Mouse (Mus musculus) CH12F3 (cell line): ENCODE measurements at regions not wholly inside any gene's neighbourhood (a gene's known extent, or its start where the extent isn't known, plus 50 kb on each side); places are given as distances from the start of the nearest gene placed in this dataset.

ENCODE experiments used
- in situ Hi-C: fragments of 300-500 bp; cut with MboI; formaldehyde crosslinking; loops from 2 replicates; pipeline ENCODE4 v1.14.3; 2020; ENCODE audit warnings: low sequenced_read_pairs

DNA sequence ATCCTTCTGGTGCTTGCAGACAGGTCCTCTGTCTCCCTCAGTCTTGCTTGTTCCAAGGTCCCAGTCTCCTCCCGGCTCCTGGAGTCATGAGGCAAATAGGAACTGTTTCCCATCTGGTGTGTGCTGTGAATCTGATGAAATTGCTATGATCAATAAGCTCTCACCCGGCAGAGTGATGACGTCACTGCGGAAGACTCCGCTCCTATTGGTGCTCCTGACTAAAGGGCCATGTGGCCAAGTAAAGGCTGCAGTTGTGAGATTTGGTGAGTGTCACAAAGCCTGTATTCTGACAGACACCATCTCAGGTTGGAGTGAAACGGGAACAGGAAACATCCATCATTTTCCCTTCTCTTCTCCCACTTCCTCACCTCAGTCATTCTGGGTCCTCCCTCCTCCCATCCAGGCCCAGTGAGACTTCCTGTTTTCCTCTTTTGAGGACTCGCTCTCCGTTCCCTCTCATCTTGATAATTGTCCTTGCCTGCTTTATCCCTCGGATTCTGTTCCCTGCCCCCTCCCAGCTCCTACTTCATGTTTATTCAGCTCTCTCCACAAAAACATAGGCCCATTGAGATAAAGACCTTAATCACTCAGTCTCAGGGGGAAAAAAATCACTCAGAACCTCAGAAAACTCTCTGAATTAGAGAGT, 133.4 kb downstream of the Fam43a start:
- in situ Hi-C loops: no loop called here

DNA sequence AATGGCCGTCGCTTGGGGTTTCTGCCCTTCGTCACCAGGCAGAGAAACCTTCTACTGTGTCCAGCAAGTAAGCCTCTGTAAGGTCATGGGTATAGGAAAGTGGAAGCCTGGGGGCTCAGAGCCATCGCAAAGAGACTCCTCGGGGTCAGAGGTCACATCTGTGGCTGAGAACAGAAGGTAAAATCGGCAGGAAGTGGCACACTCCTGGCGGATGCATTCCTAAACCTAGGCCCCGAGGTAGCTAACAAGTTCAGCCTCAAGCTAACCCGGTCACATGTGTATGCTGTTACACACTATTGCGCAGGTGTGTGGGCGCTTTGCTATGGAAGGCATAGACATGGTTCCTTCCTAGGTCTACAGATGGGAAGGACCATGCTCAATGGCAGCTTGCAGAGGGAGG, 134.0 kb downstream of the Fam43a start:
- in situ Hi-C loops: no loop called here

DNA sequence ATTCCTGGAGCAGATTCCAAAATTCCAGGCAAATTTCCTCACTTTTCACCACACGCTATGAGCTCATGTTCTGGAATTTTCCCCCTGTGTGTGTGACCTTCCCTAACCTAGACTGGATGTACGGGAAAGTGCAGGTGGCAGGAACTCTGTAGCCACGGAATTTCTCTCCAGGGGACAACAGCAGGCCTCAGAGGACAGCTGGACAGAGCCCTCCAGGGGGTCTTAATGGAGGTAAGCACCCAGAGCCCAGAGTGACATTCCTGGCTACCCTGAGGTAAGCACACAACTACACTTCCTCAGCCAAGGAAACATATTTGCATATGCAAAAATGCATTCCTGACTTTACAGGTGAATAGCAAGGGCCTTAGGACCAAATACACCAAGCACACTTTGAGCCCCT, 135.8 kb downstream of the Fam43a start:
- in situ Hi-C loops: no loop called here

DNA sequence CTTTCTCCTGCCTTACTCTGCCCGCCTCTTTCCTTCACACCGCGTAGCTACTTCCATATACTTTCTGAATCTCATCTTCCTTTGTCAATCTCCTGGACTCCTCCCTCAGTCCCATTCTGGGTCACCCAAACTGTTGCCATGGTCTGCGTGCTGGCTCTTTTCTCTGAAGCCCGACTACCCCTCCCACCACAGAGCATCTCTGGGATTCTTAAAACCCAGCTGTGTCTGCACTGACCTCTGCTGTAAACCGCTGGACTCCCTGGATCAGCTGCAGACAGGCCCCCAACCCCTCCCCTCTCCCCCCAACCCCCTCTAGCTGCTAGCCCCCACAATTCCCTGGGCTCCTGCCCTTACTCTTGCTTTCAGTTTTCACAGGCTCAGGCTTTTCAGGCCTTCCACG, 136.4 kb downstream of the Fam43a start:
- in situ Hi-C loops: no loop called here

GRCm38 (mm10) chr16:30736662-30737326, 137.3 kb downstream of the Fam43a start:
- in situ Hi-C loops: no loop called here

DNA sequence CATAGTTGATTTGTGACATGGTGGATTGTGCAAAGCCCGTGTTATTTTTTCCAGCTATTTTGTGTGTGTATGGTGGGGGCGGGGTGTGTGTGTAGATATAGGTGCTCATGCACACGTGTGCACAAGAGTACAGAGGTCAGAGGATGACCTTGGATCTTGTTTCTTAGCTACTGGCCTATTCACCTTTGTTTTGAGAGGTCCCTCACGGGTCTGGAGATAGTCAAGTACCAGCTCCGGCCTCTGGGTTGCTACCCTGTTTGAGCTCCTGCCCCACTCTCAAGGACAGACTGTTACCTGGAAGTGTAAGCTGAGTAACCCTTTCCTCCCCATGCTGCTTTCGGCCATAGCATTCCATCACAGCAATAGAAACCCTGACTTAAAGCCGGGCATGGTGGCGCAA, 138.0 kb downstream of the Fam43a start:
- in situ Hi-C loops: no loop called here

DNA sequence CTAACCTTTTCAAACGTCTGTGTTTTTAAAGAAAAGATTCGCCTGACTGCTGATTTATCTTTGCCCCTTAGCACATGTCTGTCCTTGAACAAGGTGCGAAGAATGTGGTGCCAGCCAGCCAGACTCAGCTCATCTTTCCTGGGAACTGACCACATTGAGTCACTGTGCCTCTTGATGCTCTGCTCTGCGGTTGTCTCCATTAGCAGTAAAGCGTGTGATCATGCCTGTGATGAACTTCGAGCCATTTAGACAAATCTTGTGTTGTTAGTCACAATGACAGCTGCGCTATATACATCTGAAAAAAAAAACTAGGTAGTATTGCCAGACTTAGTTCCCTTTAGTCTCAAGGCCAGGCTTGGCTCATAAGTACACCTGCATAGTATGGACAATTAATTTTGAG, 140.1 kb downstream of the Fam43a start:
- in situ Hi-C loops: no loop called here

- in situ Hi-C loops: no loop called here
These were observed 141.7 kb downstream of the Fam43a start for GRCm38 (mm10) chr16:30741192-30741591.

DNA sequence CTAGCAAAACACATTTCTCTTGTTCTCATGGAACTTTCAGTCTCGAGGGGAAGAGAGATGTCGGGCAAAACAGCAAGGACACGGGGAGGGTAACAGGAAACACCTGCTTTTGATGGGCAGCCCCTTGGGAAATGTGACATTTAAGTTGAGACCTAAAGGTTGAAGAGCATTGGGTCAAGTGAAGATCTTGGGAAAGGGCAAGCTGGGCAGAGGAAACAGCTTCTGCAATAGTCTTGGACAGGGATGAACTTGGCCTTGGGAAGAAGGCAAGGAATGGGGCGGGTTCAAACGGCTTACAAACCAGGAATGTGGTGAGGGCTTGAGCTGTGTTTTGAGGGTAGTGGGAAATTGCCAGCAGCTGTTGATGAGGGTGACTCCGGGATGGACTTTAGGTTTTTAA, 143.0 kb downstream of the Fam43a start:
- in situ Hi-C loops: no loop called here

- in situ Hi-C loops: no loop called here
These were observed 144.0 kb downstream of the Fam43a start for GRCm38 (mm10) chr16:30743566-30743965.

DNA sequence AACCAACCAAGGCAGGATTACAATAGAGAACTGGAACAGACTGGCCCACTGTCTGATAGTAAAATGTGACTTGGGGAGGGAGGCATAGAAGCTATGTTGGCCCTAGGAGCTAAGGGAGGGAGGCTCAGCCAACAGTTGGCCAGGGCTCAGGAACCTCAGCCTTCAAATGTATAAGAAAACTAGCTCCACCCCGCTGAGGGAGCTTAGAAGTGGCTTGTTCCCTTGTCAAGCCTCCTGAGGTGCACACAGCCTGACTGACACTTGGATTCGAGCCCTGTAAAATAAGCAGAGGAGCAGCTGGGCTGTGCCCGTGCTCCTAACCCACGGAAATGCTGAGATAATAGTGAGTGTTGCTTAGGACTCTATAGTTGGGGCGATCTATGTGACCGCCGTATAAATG, 144.7 kb downstream of the Fam43a start:
- in situ Hi-C loops: no loop called here

DNA sequence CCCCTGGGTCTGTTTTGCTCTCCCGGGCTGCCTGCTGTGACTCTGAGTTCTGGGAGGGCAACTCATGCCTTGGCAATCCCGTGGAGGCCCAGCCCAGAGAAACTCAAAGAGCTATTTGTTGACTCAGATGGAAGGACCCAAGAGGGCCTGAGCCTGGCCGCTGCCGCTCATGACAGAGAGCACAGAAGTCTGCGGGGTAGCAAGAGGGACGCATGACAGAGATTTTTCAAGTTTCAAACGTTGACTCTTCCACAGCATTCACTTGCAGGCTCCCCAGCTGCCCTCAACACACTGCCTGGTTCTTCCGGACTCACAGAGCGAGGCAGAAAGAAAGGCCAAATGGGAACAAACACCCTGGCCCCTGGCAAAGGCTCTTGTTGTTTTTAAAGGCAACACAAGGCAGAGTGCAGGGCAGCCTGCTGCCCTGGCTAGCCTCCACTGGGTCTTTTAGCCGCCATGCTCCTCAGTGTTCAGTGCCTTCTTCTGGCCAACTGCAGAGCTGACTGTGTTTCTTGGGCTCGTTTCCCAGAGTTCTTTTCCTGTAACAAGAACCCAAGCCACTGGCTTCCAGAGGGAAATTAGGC, 146.2 kb downstream of the Fam43a start:
- in situ Hi-C loops: no loop called here

DNA sequence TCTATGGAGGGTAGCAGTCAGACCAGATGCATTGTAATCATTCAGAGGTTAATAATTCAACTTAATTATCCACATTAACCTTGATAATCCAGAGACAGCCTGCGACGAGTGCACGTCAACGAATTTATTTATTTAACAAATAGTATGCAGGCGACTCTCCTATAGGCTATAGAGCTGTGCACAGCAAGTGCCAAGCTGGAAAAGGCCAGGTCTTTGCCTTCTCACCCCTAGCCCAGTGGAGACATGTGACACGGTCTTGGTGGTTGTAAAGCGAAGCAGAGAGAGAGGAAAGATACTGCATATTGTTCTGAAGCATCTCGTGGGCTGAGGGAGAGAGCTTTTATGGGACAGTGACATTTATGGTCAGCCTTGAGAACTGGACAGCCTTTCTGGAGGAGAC, 146.7 kb downstream of the Fam43a start:
- in situ Hi-C loops: no loop called here

DNA sequence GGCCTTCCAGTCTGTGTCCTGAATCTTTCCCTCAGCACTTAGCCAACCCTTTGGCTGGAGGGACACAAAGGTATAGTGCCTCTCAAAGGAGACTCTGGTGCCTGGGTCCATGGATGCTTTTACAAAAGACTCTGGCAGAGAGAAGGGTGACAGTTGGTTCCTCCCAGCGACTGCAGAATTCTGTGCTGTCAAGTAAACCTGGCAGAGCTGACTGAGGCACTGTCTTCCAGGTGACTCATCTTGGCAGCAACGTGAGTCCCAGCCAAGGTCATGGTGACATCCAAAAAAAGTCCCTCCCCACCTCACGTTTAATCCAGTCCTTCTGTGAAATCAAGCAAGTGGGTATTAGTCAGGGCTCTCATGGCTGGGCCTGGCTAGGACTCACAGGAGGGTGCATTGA, 150.3 kb downstream of the Fam43a start:
- in situ Hi-C loops: no loop called here

- in situ Hi-C loops: no loop called here
These were observed 156.2 kb downstream of the Fam43a start for GRCm38 (mm10) chr16:30755771-30756170.

DNA sequence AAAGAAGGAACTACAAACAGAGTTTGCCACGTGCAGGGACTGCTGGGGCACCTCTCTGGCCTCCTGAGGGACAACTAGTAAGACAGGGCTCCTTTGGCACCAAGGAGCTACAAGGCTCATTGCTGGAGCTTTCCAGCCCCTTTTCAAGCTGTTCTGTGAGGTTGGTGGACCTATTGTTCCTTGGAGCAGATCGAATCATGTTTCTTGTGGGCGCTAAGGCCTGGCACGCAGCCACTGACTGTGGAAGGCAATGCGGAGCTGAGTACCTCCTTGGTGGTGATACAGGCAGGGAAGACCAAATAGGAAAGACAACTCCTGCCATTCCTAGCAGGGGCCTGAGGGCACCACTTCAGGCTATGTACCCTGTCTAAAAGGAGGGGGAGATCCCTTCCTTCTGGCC, 157.2 kb downstream of the Fam43a start:
- in situ Hi-C loops: no loop called here

DNA sequence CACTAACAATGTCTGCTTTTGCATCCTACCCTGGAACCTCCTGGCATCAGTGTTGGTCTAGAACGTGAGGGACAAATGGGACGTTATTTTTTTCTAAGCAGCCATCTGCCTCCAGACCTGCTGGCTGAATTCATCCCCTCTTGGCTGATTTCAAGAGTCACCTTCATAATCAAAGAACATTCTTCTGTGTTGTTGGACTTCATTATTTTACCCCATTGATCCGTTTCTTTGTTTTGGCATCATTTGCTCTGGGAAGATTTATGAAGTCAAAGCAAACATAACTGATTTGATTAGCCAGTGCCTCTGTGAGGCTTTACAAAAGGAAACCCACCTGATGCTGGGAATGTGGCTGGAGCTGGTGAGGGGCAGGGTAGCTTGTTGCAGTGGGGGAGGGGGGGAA, 158.0 kb downstream of the Fam43a start:
- in situ Hi-C loops: no loop called here

DNA sequence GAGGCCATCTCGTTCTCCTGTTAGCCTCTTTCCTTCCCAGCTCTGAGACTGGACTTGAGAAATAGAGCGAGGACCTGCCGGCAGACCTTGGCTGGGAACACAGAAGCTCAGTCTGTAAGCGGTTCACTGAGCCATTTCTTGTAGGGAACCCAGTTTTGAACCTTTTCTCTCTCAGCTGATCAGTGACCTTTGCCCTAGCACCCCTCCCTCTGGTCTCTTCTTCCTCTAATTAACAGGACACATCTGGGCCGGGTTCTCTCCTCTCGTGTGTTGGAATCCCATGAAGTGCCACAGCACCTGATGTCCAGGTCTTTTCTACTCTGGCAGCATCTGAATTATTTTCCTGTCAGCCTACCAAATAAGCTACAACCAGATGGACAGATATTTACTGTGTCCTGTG, 158.5 kb downstream of the Fam43a start:
- in situ Hi-C loops: no loop called here

GRCm38 (mm10) chr16:30759503-30759902, 160.0 kb downstream of the Fam43a start:
- in situ Hi-C loops: no loop called here

- in situ Hi-C loops: no loop called here
These were observed 161.7 kb downstream of the Fam43a start for GRCm38 (mm10) chr16:30761201-30761710.

GRCm38 (mm10) chr16:30762898-30763595, 163.5 kb downstream of the Fam43a start:
- in situ Hi-C loops: no loop called here

DNA sequence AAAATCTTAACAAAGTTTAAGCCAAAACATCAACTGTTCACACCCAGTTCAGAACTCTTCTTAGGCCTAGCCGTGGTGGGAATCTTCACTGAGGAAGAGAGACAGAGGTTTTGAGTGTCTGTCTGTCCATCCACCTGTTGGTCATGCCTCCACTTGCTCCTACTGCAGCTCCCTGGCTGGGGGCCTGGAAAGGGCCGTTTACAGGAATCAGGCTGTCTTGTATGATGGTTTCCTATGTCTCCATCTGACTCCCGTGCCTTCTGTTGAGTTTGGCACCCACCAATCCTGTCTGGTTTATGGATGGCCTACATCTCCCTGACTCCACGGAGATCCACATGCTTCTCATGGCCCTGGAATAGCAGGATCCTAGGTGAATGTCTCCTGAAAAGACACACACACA, 166.1 kb downstream of the Fam43a start:
- in situ Hi-C loops: no loop called here
